Mouse (Mus musculus) embryo, embryonic 9.5 days (tissue): Measurements from ENCODE around the gene Rars2.
"Not testable (repeated sequence)": the region's sequence is repeated elsewhere in the genome, so short reads cannot be mapped to it uniquely, and the experiment has no call there.

Experiments
- DNase-seq: peaks from one replicate; pipeline ENCODE4 v3.0.0-alpha.2; 2017; ENCODE audit errors: extremely low spot score

Gene Rars2

DNA sequence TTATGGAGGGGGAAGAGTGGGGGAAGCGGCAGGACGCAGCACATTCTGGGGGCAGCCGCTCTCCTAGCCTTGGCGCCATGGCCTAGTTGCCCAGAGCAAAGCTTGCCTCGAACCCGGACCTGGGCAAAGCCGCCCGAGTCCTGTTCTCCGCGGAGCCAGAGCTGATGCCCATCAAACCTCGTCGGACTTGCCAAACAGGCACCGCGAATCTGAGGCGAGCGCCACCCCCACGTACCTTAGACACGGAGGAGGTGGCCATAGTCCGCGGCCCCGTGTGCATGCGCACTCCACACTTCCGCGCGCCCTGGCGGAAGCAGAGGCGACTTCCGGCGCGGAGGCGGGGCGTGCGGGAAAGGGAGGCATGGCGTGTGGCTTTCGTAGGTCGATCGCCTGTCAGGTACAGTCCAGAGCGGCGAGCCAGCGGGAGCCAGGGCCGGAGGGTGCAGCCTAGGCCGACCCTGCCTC lies at the start of gene Rars2, which contains the start of gene Orc3:
Rars2 (plus strand) TSS at position 328 of the 465 bp plus-strand sequence.
Orc3 (minus strand) TSS at position 315 of the 465 bp plus-strand sequence.
- peak; percentile 89 for DNase-seq

GRCm38 (mm10) chr4:34566226-34566625 lies 48.5 kb upstream of the Rars2 start:
- DNase-seq, result no peak

DNA sequence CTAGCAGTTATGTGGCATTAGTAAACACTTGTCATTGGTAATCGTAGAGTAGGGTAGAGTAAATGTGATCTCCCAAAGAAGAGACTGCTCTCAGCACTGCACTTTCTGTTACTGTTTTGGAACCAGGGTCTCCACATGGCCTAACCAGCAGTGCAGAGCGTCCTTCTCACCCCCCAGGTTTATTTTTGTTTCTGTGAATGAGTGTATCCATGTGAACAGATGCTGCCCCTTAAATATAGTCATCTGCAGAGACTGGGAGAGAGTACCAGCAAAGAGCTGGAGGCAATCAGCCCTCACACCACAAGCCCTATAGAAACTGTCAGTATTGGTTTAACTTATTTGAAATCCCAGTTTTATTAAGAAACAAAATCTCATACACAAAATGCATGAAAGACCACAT lies 41.9 kb upstream of the Rars2 start:
- no peak for DNase-seq

DNA sequence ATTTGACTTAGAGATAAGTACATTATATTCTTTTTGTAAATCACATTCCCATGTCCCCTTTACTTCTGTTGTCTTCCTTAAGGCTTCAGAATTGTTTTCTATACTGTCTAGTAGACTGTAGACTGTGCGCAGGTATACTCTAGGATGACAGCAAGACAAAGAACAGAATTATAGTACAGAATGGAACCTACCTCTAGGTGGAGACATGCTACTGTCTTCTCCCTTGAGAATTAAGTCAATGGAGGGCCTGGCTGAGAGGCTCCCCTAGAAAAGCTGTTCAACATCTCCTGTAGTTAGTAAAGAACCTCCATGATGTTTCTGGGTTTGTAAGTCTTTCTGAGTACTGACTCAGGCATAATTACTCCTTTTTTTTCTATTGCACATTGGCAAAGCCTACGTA lies 37.7 kb upstream of the Rars2 start:
- DNase-seq, result no peak

DNA sequence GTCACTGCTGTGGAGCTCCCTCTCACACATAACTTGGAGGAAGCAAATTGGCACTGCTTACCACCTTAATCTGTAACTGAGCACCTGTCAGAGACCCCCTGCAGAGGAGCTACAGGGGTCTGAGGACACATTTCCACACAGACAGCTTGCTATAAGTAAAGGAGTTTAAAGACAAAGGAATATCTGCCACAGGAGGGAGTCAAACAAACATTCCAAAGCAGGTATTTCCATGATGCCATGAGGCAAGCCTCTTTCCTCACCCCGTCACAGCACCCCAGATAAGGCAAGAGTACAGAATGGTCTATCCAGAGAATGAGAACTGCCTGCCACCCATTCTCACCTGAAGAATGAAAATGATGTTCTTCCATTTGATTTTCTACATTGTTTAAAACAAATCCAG lies 35.5 kb upstream of the Rars2 start:
- DNase-seq, result no peak

- DNase-seq, result not testable (repeated sequence)
Measured at GRCm38 (mm10) chr4:34581489-34581888, 33.3 kb upstream of the Rars2 start.

DNA sequence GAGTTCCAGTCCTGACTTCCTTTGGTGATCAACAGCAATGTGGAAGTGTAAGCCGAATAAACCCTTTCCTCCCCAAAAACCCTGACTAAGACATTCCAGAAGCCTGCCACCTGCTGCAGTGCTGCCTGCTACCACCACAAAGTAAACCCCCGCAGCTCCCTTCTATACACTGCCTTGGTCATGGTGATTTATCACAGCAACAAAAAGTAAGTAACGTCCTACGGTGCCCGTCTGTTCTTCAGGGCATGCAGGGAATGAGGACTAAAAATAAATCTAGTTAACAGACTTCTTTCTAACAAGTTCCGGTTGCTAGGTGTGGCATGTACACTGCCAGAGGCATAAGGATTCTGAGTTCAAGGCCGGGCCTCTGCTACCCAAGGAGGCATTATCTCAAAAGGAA lies 32.8 kb upstream of the Rars2 start:
- DNase-seq, result no peak

GRCm38 (mm10) chr4:34582476-34582875 lies 32.3 kb upstream of the Rars2 start:
- DNase-seq, result no peak

DNA sequence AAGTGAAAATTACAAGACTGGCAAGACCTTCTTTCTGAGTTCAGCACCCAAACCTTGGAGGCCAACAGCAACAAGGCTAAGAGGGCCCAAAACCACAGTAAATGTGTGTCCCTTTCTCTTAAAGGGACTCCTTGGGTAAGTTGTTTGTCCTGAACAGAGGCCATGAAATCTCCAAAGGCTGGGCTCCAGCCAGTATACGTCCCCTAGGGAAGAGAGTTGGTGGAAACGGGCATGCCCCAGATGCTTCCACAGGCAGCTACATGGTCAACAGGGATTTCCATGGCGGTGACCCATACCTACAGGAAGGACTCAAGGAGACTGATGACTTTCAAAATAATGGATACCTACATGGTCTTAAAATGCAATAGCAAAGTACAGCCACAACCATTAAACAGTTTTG lies 31.3 kb upstream of the Rars2 start:
- DNase-seq, result no peak

DNA sequence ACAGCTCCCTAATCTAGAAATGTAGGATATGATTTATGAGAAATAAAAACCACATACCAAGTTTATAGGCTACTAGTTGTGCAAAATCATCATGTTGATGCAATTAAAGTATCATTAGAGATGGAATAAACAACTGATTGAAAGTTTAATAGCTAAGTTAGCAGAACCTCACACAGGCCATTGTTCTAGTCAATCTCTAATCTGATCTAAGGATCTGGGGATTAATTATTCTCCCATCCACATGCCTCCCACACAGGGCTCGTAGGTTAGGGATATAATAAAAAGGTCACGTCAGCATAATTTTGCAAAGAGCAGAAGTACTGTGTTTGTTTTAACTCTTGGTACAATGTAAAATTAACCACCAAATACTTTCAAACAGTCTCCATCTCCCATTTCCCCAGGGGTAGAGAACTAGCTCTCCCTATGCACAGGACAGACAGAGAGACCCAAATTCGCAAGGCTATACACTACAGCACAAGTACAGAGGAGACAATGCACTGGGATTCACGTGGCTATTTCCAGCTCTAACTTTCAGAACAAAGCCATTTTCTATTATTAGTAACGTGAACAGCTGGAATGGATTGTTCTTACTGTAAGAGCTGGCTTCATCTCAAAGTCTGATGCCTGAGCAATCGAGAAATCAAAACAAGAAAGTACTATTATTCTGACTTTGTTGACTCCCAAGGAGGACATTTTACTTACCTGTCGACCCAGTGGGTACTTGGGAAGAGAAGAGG lies 29.7 kb upstream of the Rars2 start:
- DNase-seq, result no peak

GRCm38 (mm10) chr4:34603123-34603522 lies 11.6 kb upstream of the Rars2 start:
- no peak for DNase-seq

DNA sequence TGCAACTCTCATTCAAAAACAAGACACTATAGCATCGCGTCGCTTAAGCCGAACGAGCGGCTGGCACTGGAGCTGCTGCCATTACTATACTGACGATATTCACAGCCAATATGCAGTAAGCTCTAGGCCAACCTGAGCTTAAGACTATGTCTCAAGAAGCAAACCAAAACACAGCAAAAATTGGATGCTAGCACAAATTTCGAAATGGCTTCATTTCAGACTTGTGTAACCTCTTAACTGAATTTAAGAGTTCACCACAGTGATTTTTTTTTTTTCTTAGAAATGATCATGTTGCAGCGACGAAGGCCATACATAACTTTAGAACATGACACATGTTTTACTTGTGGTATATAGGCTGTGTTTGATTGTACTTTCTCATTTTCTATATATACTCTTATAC lies 8.1 kb upstream of the Rars2 start:
- no peak for DNase-seq

GRCm38 (mm10) chr4:34613571-34614145 lies 1.1 kb upstream of the Rars2 start:
- peak; percentile 3 for DNase-seq

DNA sequence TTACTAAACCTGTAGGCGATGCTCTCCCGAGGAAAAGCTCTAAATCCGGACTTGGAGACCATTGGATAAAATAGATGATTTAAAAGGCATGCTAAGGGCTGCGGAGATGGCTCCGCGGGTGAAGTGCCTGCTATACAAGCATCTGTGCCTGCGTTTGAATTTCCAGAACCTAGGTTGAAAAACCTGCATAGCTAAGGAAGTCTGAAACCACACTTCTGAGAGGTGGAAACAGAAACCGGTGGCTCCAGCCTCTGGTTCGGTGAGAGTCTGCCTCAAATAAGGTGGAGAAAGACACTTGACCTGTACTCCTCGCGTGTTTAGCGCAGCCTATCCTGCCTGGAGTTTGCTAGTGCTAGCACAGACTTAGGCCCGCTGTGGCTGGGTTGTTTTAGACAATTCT lies 546 bp downstream of the Rars2 start:
- DNase-seq, result no peak

DNA sequence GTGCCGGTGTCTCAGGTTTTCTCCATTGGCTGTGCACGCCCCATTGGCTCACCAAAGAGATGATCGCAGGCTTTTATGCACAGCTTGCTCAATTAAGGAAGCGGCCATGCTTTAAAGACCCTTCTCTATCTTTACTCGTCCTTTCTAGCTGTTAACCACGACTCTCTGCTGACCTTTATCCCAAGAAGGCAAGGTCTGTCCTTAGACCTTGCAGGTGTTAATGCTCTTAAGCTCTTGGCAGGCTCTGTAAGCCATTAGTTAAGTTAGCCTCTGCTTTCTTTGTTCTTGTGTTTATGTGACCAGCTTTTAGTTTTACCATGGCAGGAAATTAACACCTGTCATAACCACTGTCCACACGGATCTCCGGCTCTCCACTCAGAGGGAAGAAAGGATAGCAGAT lies 1.4 kb downstream of the Rars2 start:
- DNase-seq, result no peak

DNA sequence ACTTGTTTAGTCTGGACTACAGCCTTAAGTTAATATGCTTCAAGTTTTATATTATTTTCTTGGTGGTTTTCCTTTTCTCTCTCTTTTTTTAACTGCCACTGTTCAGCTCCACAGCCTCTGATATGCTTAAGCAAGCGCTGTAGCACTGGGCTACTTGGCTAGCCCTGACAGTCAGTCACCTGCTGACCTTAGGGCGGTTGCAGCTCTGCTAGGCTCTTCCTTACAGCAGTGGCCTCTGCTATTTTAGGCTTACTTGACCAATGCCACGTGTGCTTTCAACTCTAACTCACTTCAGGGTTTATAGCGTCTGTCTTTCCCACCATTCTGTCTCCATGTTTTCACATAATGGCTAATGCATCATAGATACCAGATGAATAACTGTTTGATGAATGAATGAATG lies 10.8 kb downstream of the Rars2 start:
- no peak for DNase-seq

DNA sequence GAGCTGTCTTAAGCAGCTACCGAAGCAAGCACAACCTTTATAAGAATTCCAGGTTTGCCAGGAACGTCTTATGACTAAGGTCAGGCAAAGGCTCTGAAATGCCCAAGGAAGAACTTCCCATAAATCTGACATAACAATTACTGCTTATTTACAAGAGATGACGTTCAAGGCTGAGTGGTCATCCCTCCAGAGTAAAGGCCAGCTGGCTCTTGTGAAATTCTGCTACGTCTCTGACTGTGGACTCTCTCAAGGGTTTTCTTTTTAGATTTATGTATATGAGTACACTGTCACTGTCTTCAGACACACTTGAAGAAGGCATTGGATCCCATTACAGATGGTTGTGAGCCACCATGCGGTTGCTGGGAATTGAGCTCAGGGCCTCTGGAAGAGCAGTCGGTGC lies 11.6 kb downstream of the Rars2 start:
- no peak for DNase-seq

GRCm38 (mm10) chr4:34629956-34630355 lies 15.2 kb downstream of the Rars2 start:
- DNase-seq, result no peak

DNA sequence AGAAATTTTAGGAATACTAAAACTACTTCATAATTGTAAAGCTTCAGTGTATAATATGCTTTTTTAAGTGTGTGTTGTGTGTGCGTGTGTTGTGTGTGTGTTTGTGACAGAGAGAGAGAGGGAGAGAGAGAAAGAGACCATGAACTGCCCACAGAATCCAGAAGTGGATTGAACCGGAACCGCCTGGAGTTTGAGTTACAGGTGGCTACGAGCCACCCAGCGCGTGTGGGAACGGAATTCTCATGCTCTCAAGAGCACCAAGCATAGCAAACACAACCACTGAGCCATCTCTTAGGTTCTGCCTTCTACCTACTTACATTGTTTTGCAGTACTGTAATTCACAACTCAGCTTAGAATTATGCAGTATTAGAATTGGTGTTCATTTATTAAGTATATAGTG lies 19.4 kb downstream of the Rars2 start:
- DNase-seq, result no peak

DNA sequence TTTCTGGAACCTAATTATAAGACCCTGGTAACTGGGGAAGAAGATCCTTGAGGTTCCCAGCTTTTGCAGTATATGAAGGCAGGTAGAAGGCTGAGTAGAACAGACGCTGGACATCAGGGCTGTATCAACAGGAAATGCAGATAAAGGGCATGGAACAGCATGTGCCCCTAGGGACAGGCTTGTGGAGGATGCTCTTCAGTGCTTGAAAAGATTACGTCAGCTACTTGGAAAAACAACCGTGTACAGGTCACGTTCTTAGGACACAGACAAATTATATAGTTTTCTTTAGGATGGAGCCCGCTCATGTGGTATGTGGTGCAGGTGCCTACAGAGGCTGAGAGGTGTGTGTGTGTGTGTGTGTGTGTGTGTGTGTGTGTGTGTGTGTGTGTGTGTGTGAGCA lies 21.3 kb downstream of the Rars2 start:
- no peak for DNase-seq

DNA sequence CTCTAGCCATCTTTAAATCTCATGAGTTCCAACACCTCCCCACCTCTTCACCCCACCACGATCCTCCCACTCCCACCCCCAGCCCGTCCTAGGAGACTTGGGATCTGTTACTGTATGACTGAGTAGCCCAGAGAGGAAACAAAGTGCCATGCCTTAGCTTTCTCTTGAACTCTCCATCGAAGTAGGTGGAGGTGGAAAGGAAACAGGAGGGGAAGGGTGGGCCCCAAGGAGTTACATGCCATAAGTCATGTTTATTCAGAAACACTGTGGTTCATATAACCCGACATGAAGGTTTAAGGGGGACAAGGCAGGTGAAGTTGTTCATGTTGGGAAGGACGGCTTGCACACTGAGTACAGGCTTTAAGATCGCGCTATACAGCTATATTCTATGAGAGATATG lies 22.6 kb downstream of the Rars2 start:
- DNase-seq, result no peak

DNA sequence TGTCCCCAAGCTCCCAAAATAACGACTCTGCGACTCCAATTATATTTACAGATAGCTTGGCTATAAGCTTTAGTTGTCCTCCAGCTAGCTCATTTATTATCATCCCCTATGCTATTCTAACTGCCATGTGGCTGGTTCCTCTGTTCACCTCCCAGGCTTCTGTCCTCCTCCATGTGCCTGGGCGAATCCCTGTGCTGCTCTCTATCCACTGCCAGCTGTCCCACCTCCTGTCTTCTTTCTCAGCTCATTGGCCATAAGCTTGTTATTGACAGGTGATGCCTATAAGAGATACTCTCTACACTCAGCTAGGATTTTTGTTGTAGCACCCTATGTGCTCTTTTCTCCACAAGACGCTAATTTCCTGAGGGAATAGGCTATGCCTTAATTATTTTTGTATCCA lies 23.1 kb downstream of the Rars2 start:
- DNase-seq, result no peak

DNA sequence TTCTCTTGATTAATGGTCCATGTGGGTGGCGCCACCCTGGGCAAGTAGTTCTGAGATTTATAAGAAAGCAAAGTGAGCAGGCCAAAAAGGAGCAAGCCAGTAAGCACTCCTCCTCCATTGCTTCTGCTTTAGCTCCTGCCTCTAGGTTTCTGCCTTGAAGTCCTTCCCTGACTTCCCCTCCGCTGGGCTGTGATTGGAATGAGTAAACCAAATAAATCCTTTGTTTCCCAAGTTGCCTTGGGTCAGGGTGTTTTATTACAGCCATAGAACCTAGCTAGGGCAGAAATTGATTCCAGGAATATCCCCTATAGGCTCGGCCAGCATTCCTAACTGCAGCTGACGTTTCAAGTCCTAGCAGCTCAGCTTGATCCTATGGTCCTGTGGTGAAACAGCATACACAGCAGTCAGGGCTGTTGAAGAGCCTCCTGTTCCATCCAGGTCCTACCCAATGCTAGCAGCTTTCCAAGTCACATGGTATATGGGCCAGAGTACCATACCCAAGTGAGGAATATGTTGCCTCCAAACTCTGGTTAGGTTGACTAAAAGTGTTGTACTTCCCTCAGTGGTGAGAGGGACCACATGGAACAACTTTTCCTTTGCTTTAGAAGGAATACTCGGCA lies 25.1 kb downstream of the Rars2 start:
- no peak for DNase-seq
